Mouse (Mus musculus) myocyte (in vitro differentiated cells): ENCODE data around the gene Matn4. TPM values are rescaled to one million over a fixed set of nuclear protein-coding genes. Genes with fewer than 3 reads are reported as not detected.

Experiments
- H3K27me3 ChIP-seq: one replicate; pipeline ENCODE4 v1.6.1; 2011; ENCODE audit not compliant: control insufficient read depth, insufficient read depth, insufficient read length
- H3K36me3 ChIP-seq: one replicate; pipeline ENCODE4 v1.6.1; 2011; ENCODE audit not compliant: control insufficient read depth, insufficient read depth
- H3K4me2 ChIP-seq: one replicate; pipeline ENCODE4 v1.6.1; 2011; ENCODE audit warnings: low read depth, control low read depth
- H3K4me3 ChIP-seq: one replicate; pipeline ENCODE4 v1.5.1; 2011; ENCODE audit warnings: mild to moderate bottlenecking, control low read depth, moderate library complexity
- H3K79me2 ChIP-seq: one replicate; pipeline ENCODE4 v1.6.1; 2011; ENCODE audit not compliant: control insufficient read depth, insufficient read depth
- H3ac ChIP-seq: one replicate; pipeline ENCODE4 v1.6.1; 2011; ENCODE audit not compliant: control insufficient read depth, insufficient read length
- CEBPB ChIP-seq: IDR thresholded peaks from 2 replicates; pipeline ENCODE4 v1.6.1; 2011; ENCODE audit warnings: mild to moderate bottlenecking, moderate library complexity; ENCODE audit not compliant: poor library complexity, insufficient read depth, severe bottlenecking
- E2F4 ChIP-seq: IDR thresholded peaks from one replicate; pipeline ENCODE4 v1.6.1; 2011; ENCODE audit warnings: mild to moderate bottlenecking, control low read depth, moderate library complexity; ENCODE audit not compliant: insufficient read depth
- MAX ChIP-seq: IDR thresholded peaks from one replicate; pipeline ENCODE4 v1.6.1; 2011; ENCODE audit warnings: low read depth, mild to moderate bottlenecking, control low read depth
- MYOD1 ChIP-seq, 3 experiments: IDR thresholded peaks; one replicate each; pipeline ENCODE4 v1.6.1; 2011; ENCODE audit warnings: control low read depth in 2 of 3, low read depth in 2 of 3, mild to moderate bottlenecking in 2 of 3, moderate library complexity in 1 of 3; ENCODE audit not compliant: insufficient read length in 2 of 3, control insufficient read depth in 1 of 3
- MYOG ChIP-seq, 3 experiments: IDR thresholded peaks; one replicate each; pipeline ENCODE4 v1.6.1; 2011; ENCODE audit warnings: control low read depth in 2 of 3, low read depth in 2 of 3, mild to moderate bottlenecking in 2 of 3; ENCODE audit not compliant: insufficient read length in 2 of 3, control insufficient read depth in 1 of 3, insufficient read depth in 1 of 3
- POLR2A ChIP-seq: IDR thresholded peaks from one replicate; pipeline ENCODE4 v1.6.1; 2011; ENCODE audit warnings: low read depth, mild to moderate bottlenecking, control low read depth, moderate library complexity; ENCODE audit not compliant: insufficient read length
- POLR2AphosphoS2 ChIP-seq: IDR thresholded peaks from one replicate; pipeline ENCODE4 v1.6.1; 2011; ENCODE audit warnings: low read depth, control low read depth; ENCODE audit not compliant: insufficient read length
- REST ChIP-seq: IDR thresholded peaks from one replicate; pipeline ENCODE4 v1.6.1; 2011; ENCODE audit warnings: mild to moderate bottlenecking, control low read depth, moderate library complexity; ENCODE audit not compliant: insufficient read depth, insufficient read length
- SRF ChIP-seq: IDR thresholded peaks from one replicate; pipeline ENCODE4 v1.6.1; 2011; ENCODE audit warnings: low read depth; ENCODE audit not compliant: control insufficient read depth, insufficient read length
- TCF12 ChIP-seq: IDR thresholded peaks from one replicate; pipeline ENCODE4 v1.6.1; 2011; ENCODE audit warnings: mild to moderate bottlenecking, control low read depth; ENCODE audit not compliant: poor library complexity, insufficient read depth, severe bottlenecking
- TCF3 ChIP-seq: IDR thresholded peaks from one replicate; pipeline ENCODE4 v1.6.1; 2011; ENCODE audit warnings: low read depth, control low read depth; ENCODE audit not compliant: insufficient read length
- USF1 ChIP-seq: IDR thresholded peaks from one replicate; pipeline ENCODE4 v1.6.1; 2011; ENCODE audit warnings: low read depth, mild to moderate bottlenecking, control low read depth, moderate library complexity
- polyA plus RNA-seq: library from polyadenylated mRNA; unstranded; fragments of >200 nt; fragmentation: generic; extraction: Trizol; gene quantifications from one replicate; pipeline ENCODE4 v1.2.1, GENCODE M21; 2012; ENCODE audit warnings: missing spikeins

The Matn4 gene
- polyA plus RNA-seq, 1 experiment = 0.01 TPM

DNA sequence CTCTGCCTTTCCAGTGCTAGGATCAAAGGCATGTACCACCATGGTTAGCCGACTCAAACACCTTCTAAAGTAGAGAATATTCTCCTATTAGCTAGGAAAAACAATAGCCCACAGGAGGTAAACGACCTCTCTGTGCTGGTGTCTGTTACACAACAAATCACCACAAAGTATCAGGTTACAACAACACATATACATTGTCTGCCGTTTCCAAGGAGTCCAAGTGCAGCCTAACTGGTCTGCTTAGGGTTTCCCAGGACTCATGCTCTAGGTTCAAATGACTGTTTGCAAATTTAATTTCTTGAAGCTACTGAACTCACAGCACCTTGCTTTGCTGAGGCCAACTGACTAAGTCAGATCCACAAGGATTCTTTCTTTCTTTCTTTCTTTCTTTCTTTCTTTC is 14.5 kb upstream of the Matn4 start:
- H3K4me2 ChIP-seq = no peak overlapping the region
- TF ChIP-seq CEBPB (0 out of 2 replicates have a peak, but pooled peaks have one; percentile 23), TCF3 (no peak)
- no peaks in the 10 kb centered on the region for H3K27me3 ChIP-seq
- no peak overlapping the region for H3ac ChIP-seq
- H3K4me3 ChIP-seq = no peak overlapping the region
- H3K79me2 ChIP-seq = no peaks in the 10 kb centered on the region
- H3K36me3 ChIP-seq = peaks cover 12% of the 10 kb centered on the region

DNA sequence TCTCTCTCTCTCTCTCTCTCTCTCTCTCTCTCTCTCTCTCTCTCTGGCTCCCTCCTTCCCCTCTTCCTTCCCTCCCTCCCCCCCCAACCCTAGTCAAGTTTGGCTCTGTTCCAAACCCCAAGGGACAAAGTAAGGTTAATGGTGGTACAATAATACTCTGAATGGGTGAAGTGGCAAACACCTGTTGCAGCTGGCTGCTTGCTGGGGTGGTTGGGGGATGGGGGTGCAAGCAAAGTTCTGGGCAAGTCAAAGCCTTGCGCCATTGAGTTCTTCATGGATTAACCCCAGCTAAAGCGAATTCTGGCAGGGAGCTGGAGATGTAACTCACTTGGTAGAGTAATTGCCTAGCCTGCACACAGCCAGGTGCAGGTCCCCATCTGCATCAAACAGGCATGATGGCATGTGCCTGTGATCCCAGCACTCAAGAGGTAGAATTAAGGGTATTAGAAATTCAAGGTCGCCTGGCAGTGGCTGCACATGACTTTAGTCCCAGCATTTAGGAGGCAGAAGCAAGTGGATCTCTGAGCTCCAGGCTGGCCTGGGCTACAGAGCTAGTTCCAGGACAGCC is 13.4 kb upstream of the Matn4 start:
- TF ChIP-seq SRF (no peak), POLR2A (no peak), E2F4 (no peak), CEBPB (no peak), USF1 (no peak), POLR2AphosphoS2 (no peak), MYOG (IDR thresholded peaks at IDR 0.05; ENCODE audit: control insufficient read depth in 1 of 3, insufficient read depth in 1 of 3, insufficient read length in 2 of 3, low read depth in 2 of 3) (peak in 2 of 3 experiments; percentile 7 to 67), MYOD1 (IDR thresholded peaks at IDR 0.05; ENCODE audit: control insufficient read depth in 1 of 3, insufficient read length in 2 of 3, low read depth in 2 of 3) (peak in 2 of 3 experiments; percentile 46 to 84), TCF3 (no peak), REST (no peak)
- no peak overlapping the region for H3ac ChIP-seq
- H3K27me3 ChIP-seq = no peaks in the 10 kb centered on the region
- no peak overlapping the region for H3K4me2 ChIP-seq
- peaks cover 2% of the 10 kb centered on the region for H3K36me3 ChIP-seq
- no peaks in the 10 kb centered on the region for H3K79me2 ChIP-seq
- H3K4me3 ChIP-seq = no peak overlapping the region

DNA sequence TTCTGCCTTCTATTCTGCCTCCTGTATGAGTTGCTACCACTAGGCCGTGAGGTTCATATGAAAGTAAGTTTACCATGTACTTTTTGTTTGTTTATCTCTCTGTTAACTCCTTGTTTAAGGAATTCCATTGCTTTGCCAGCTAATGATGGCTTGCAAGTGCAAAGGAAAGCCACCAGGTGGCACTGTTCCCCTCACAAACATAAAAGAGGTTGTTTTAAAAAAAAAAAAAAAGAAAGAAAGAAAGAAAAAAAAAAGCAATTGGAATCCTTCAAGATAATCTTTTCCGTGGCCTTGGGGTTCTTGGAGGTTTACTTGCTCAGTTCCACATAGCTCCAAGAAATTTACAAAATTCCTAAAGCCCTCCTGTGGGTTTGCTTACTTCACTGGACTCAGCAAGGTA is 12.2 kb upstream of the Matn4 start:
- Histone ChIP-seq H3K4me3 (no peak overlapping the region), H3K27me3 (no peaks in the 10 kb centered on the region), H3K36me3 (no peaks in the 10 kb centered on the region), H3ac (no peak overlapping the region), H3K79me2 (no peaks in the 10 kb centered on the region), H3K4me2 (no peak overlapping the region)
- TF ChIP-seq TCF3 (no peak), E2F4 (no peak), REST (no peak), SRF (no peak), POLR2A (no peak), MYOD1 (IDR thresholded peaks at IDR 0.05; ENCODE audit: control insufficient read depth in 1 of 3, insufficient read length in 2 of 3, low read depth in 2 of 3) (no peak), MYOG (IDR thresholded peaks at IDR 0.05; ENCODE audit: control insufficient read depth in 1 of 3, insufficient read depth in 1 of 3, insufficient read length in 2 of 3, low read depth in 2 of 3) (no peak), POLR2AphosphoS2 (no peak), MAX (no peak), USF1 (no peak), TCF12 (no peak), CEBPB (no peak)

- Histone ChIP-seq H3K36me3 (no peaks in the 10 kb centered on the region), H3K4me2 (no peak overlapping the region), H3ac (no peak overlapping the region), H3K27me3 (peaks cover 16% of the 10 kb centered on the region), H3K4me3 (no peak overlapping the region), H3K79me2 (no peaks in the 10 kb centered on the region)
- TF ChIP-seq E2F4 = no peak
These were observed 9.6 kb upstream of the Matn4 start for GRCm38 (mm10) chr2:164414581-164414980.

- Histone ChIP-seq H3K4me3 (no peak overlapping the region), H3K36me3 (no peaks in the 10 kb centered on the region), H3K79me2 (no peaks in the 10 kb centered on the region), H3ac (no peak overlapping the region), H3K4me2 (no peak overlapping the region), H3K27me3 (peaks cover 16% of the 10 kb centered on the region)
- TF ChIP-seq POLR2A (no peak), TCF12 (no peak), USF1 (no peak), CEBPB (no peak), TCF3 (no peak), REST (no peak), MAX (no peak), SRF (no peak), POLR2AphosphoS2 (no peak), MYOG (IDR thresholded peaks at IDR 0.05; ENCODE audit: control insufficient read depth in 1 of 3, insufficient read depth in 1 of 3, insufficient read length in 2 of 3, low read depth in 2 of 3) (no peak), MYOD1 (IDR thresholded peaks at IDR 0.05; ENCODE audit: control insufficient read depth in 1 of 3, insufficient read length in 2 of 3, low read depth in 2 of 3) (no peak), E2F4 (no peak)
These were observed 9.2 kb upstream of the Matn4 start for GRCm38 (mm10) chr2:164414167-164414566.
